Mouse (Mus musculus): ENCODE results near the gene Mtg2. TPM values are rescaled to one million over a fixed set of nuclear protein-coding genes. Genes with fewer than 3 reads are reported as not detected.

Gene Mtg2
- 24.7 and 31.8 TPM in 2 replicates for total RNA-seq (2012; rRNA removed)
- 24.1 and 26.5 TPM in 2 replicates for total RNA-seq (2014; rRNA removed)
- polyA plus RNA-seq (2012; ENCODE audit: insufficient read length, low read depth), result 23.5 and 28.6 TPM in 2 replicates

- Histone ChIP-seq H3K4me3 (replicated peaks in 1 of 3; ENCODE audit: low read depth in 2 of 3, low read length in 2 of 3, poor library complexity in 1 of 3) (peak within 1 kb of the TSS; percentile 87 to 92 (median 90)), H3K79me2 (replicated peaks; ENCODE audit: control insufficient read depth, extremely low read depth, insufficient read depth, poor library complexity, severe bottlenecking) (peaks cover 4% of the 10 kb centered on the region; the same call in 1 of the 2 replicates), H3K27ac (ENCODE audit: insufficient read depth, low read depth) (no peak within 1 kb of the TSS), H3K27me3 (replicated peaks) (no peaks in the 10 kb centered on the region), H3K4me2 (ENCODE audit: insufficient read depth, low read depth, poor library complexity, severe bottlenecking) (peak within 1 kb of the TSS; percentile 94), H3K9ac (ENCODE audit: insufficient read depth, low read depth) (peak within 1 kb of the TSS; percentile 86), H3K4me1 (ENCODE audit: control insufficient read depth in 1 of 2, insufficient read depth in 2 of 2) (peaks cover 10 to 22% of the 10 kb centered on the region in 2 experiments), H3K9me3 (replicated peaks; ENCODE audit: low read length) (no peaks in the 10 kb centered on the region), H3K36me3 (replicated peaks in 1 of 2; ENCODE audit: control insufficient read depth in 1 of 2, insufficient read depth in 1 of 2, low read length in 1 of 2) (peaks cover 14 to 40% of the 10 kb centered on the region in 2 experiments)
- DNase-seq (ENCODE audit: extremely low read depth), result peak; percentile 87
- dilution Hi-C loops (cut with MboI; ENCODE audit: extremely low pct_ligation_motif_present, extremely low pct_unique_long_range_greater_than_20kb, low sequenced_read_pairs) (loop anchor here (25.0 kb wide), 1 partner anchor 158 kb away; no protein-coding TSS in a partner anchor), in situ Hi-C loops (cut with MboI; ENCODE audit: low pct_ligation_motif_present, low pct_unique_long_range_greater_than_20kb, low sequenced_read_pairs) (no loop called here)
- TF ChIP-seq MAFK (IDR thresholded peaks at IDR 0.05; ENCODE audit: insufficient replicate concordance, low read length) (no peak), ETS1 (conservative IDR thresholded peaks at IDR 0.05; ENCODE audit: low read depth, low read length) (no peak), ZKSCAN1 (IDR thresholded peaks at IDR 0.05; ENCODE audit: borderline replicate concordance, low read depth, low read length) (no peak), ELF1 (IDR thresholded peaks at IDR 0.05; ENCODE audit: low read depth, low read length) (peak; percentile 92), POLR2A (IDR thresholded peaks at IDR 0.05; ENCODE audit: low read depth, low read length) (peak; percentile 90), MAX (IDR thresholded peaks at IDR 0.05; ENCODE audit: low read length) (peak; percentile 76), NRF1 (IDR thresholded peaks at IDR 0.05; ENCODE audit: low read depth, low read length) (peak; percentile 95), RAD21 (IDR thresholded peaks at IDR 0.05; ENCODE audit: low read depth, low read length) (no peak), EP300 (IDR thresholded peaks at IDR 0.05; ENCODE audit: low read length) (no peak), KAT2A (IDR thresholded peaks at IDR 0.05; ENCODE audit: insufficient replicate concordance, low read length) (peak; percentile 85; the same call in 1 of the 2 replicates), ZNF384 (IDR thresholded peaks at IDR 0.05; ENCODE audit: low read depth, low read length) (no peak), USF2 (conservative IDR thresholded peaks at IDR 0.05; ENCODE audit: low read depth, low read length) (no peak), NELFE (IDR thresholded peaks at IDR 0.05; ENCODE audit: low read depth, low read length) (peak; percentile 97), ZC3H11A (IDR thresholded peaks at IDR 0.05; ENCODE audit: low read depth, low read length) (no peak), MXI1 (IDR thresholded peaks at IDR 0.05; ENCODE audit: low read depth, low read length) (peak; percentile 93), MYC (IDR thresholded peaks at IDR 0.05; ENCODE audit: low read depth, low read length) (peak; percentile 81), TCF12 (IDR thresholded peaks at IDR 0.05; ENCODE audit: low read depth, low read length) (peak; percentile 86), IRF4 (IDR thresholded peaks at IDR 0.05; ENCODE audit: low read depth, low read length) (peak; percentile 58; the same call in 1 of the 2 replicates), CHD2 (IDR thresholded peaks at IDR 0.05; ENCODE audit: low read length) (peak; percentile 92), SIN3A (IDR thresholded peaks at IDR 0.05; ENCODE audit: low read length) (peak; percentile 95), POLR2AphosphoS2 (IDR thresholded peaks at IDR 0.05; ENCODE audit: low read depth, low read length) (peak; percentile 87), BHLHE40 (IDR thresholded peaks at IDR 0.05; ENCODE audit: low read depth, low read length) (peak; percentile 70), PAX5 (IDR thresholded peaks at IDR 0.05; ENCODE audit: low read length) (no peak), MEF2A (IDR thresholded peaks at IDR 0.05; ENCODE audit: borderline replicate concordance, low read depth, low read length) (0 out of 2 replicates have a peak, but pooled peaks have one; percentile 12), SMC3 (IDR thresholded peaks at IDR 0.05; ENCODE audit: low read depth, low read length) (no peak), RCOR1 (conservative IDR thresholded peaks at IDR 0.05; ENCODE audit: low read depth, low read length) (0 out of 2 replicates have a peak, but pooled peaks have one; percentile 10), CHD1 (IDR thresholded peaks at IDR 0.05; ENCODE audit: low read depth, low read length) (no peak), MAZ (IDR thresholded peaks at IDR 0.05; ENCODE audit: low read depth, low read length) (peak; percentile 72; the same call in 1 of the 2 replicates), HCFC1 (IDR thresholded peaks at IDR 0.05; ENCODE audit: low read depth, low read length) (peak; percentile 89), USF1 (IDR thresholded peaks at IDR 0.05; ENCODE audit: low read depth, low read length) (no peak; the same call in 1 of the 2 replicates), JUN (IDR thresholded peaks at IDR 0.05; ENCODE audit: insufficient read depth, low read depth, low read length) (no peak), TBP (conservative IDR thresholded peaks at IDR 0.05; ENCODE audit: low read depth, low read length) (no peak), CTCF (conservative IDR thresholded peaks at IDR 0.05 in 1 of 2, IDR thresholded peaks at IDR 0.05 in 1 of 2; ENCODE audit: low read depth in 2 of 2, low read length in 2 of 2) (no peak), GABPA (IDR thresholded peaks at IDR 0.05; ENCODE audit: insufficient replicate concordance, low read depth, low read length) (no peak; the same call in 1 of the 2 replicates), UBTF (IDR thresholded peaks at IDR 0.05; ENCODE audit: low read depth, low read length) (no peak), JUND (conservative IDR thresholded peaks at IDR 0.05; ENCODE audit: low read depth, low read length) (no peak), E2F4 (IDR thresholded peaks at IDR 0.05; ENCODE audit: insufficient replicate concordance, low read depth, low read length) (no peak)
Observed at GRCm38 (mm10) chr2:180070481-180071453, at the start of gene Mtg2. Gene Mtg2 (plus strand): TSS chr2:180070588.
